Mouse (Mus musculus) c-Kit-negative CD71-positive TER-119-positive erythroid progenitor cells, embryonic 14.5 days (primary cell): ENCODE data around the gene Cers5.

Source experiments
- DNase-seq: peaks from one replicate; pipeline ENCODE4 v3.0.0-alpha.2; 2013; ENCODE audit warnings: low read depth, low spot score

Gene Cers5

DNA sequence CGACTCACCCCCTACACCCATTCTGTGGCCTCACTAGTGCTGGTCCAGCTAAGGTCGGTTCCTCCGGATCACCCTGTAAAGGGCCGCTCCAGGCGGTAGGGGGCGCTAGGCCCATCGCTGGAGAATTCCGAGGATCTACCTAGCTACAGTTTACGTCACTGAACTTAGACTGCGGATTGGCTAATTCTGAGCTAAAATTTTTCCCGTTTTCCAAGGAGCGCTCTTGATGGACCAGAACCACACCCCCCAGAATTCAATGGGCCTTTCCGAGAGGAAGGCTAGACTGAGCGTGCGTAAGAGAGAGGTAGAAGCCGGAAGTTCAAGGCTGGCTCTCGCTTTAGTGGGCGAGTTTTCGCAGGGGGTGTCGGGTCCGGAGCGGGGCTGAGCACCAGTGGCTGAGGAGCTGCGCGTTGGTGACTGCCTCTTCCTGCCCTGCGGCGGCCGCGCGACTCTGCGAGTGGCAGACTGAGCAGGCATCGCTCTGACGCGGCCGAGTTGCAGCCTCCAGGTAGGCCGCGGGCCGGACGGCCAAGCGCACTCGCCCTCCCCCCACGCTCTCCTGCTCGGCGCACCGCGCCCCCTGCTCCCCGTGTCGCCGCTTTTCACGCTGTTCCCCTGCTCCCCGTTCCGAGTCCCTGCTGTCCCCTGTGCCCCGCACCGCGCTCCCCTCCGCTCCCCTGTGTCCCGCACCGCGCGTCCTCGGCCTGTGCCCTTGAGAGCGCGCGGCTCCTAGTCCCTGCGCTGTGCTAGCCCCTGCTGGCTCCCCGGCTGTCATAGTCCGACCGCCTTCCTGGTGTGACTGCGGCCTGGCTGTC lies 47.1 kb downstream of the Cers5 start, which contains the start of gene Cox14:
Cox14 (plus strand) TSS at position 278 of the 815 bp plus-strand sequence.
- peak; percentile 95 for DNase-seq

DNA sequence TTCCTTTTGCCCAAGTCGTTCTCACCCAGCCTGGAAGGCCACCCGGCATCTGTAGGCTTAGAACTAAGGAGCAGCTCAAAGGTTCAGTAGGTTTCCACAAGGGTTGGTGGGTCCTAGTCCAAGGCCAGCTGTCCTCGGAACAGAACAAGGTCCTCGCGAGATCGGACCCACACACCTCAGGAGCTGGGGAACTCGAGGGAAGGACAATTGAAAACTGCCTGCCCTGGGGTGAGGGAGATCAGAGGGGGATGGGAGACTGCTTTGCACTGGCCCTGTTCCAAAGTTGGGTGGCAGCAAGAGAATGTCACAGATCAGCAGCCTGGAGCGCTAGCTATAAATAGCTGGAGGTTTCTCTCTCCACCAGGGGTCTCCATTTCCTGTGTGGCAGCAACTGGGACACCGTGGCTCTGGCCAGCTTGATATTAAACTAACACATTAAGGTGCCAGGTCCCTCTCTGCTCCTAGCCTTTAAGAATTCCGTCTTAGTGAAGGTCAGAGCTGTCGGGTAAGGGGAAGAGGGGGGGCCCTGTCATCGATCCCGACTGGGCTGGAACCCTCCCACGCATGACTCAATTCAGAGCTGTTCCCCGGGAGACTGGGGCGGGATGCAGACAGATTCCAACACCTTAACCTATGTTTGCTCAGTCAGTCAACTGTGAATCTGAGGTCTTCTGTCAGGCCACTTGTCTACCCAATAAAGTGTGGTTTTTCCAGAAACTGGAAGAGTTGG lies 48.2 kb downstream of the Cers5 start:
- DNase-seq = no peak

DNA sequence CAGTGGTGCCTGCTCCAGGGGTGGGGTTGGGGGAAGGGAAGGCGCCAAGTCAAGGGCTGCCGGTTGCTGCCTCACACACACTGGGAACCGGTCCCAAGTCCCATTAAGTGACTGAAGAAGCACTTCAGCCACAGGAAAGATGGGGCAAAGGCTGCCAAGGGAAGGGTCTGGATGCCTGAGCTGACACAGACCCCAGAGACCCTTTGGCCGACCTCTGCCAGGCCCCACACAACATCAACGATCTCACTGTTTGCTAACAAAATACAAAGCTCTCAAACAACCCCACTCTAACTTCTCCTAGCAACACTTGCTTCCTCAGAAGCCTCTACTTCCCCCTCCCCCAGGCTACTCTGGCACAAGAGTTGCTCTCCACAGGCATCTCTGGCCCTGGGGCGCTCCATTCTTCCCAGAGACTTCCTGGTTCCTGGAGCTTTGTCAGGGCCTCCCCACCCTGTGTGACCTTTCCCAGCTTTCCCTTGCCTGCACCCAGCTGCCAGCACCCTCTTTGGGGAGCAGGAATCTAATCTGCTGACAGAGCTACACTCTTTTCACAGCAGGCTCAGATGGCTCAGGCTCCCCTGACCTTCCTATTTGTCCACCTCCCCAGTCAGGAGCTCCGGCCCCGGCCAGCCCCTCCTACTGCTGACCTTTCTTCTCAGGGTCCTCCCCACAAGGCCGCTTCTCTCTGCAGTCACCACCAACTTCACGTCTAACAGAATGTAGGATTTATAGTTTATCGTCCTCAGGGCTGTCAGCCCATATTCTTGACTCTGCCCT lies 49.0 kb downstream of the Cers5 start:
- no peak for DNase-seq

GRCm38 (mm10) chr15:99723120-99723514 lies 49.6 kb downstream of the Cers5 start:
- DNase-seq = no peak

GRCm38 (mm10) chr15:99721921-99722743 lies 50.6 kb downstream of the Cers5 start:
- no peak for DNase-seq

DNA sequence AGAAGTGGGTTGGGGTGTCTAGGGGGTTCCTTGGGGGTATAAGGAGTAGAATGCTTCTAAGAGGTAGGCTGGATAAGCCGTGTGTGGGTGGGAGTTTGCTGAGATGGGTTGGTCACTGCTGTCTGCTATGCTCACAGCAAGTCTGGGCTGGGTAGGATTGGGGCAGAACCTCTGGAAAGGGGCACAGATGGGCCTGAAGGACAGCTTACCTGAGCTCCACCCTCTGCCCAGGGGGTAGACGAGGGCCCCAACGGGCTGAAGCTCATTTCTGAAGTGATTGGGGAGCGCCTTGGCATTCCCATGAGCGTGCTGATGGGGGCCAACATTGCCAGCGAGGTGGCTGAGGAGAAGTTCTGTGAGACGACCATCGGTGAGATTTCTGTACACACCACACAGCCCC lies 52.8 kb downstream of the Cers5 start:
- no peak for DNase-seq

GRCm38 (mm10) chr15:99718461-99719021 lies 54.1 kb downstream of the Cers5 start:
- no peak for DNase-seq

DNA sequence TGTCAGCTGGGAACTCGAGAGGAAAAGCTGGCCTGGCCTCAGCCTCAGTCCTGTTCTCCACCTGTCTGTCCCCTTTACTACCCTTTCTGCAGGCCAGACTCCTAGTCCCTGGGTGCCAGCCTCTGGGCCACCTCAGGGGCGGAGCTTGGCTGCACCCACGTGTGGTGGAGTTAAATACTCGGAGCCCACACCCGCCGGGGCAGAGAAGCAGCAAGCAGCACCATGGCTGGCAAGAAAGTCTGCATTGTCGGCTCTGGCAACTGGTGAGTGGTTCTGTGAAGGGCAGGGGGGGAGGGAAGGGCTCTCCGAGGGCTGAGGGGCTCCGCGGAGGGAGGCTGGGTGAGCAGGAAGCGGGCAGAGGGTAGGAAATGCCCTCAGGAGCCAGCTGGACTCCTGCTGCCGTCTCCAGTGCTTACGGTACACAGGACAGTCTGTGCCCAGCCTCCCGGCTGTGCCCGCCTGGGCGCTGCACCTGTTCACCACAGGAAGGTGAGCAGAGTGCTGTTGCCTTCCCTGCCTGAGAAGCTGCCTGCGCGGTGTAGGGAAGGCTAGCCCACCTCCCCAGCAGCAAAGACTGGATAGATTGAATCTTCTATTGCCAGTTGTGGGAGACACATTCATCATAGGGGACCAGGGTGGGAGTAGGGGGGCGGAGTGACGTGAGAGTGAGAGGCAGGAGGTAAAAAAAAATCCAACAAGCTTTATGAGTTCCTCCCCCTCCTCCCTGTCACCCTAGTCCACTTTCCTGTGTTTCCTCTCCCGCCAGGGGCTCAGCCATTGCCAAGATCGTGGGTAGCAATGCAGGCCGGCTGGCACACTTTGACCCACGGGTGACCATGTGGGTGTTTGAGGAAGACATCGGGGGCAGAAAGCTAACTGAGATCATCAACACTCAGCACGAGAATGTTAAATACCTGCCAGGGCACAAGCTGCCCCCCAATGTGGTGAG lies 55.0 kb downstream of the Cers5 start, which contains the start of gene Gpd1:
Gpd1 (plus strand) TSS at position 130 of the 949 bp plus-strand sequence.
- no peak for DNase-seq

- DNase-seq = no peak
Observed at GRCm38 (mm10) chr15:99716814-99717213, 55.9 kb downstream of the Cers5 start.

- no peak for DNase-seq
Observed at GRCm38 (mm10) chr15:99715982-99716746, 56.5 kb downstream of the Cers5 start.

GRCm38 (mm10) chr15:99715361-99715865 lies 57.3 kb downstream of the Cers5 start:
- DNase-seq = no peak

DNA sequence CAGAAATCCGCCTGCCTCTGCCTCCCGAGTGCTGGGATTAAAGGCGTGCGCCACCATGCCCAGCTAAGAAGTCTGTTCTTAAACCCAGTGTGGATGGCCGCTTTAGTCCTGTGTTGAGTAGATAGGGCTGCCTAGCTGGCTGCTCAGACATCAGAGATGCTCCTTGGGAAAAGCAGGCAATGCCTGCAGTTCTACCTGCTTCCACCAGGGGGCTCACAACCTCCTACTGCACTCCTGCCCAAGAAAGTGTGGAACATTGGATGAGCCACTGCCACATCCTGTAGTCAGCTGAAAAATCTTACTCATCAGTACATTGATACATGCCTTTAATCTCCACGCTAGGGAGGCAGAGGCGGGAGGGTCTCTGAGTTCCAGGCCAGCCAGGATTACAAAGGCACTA lies 57.8 kb downstream of the Cers5 start:
- peak; percentile 49 for DNase-seq

DNA sequence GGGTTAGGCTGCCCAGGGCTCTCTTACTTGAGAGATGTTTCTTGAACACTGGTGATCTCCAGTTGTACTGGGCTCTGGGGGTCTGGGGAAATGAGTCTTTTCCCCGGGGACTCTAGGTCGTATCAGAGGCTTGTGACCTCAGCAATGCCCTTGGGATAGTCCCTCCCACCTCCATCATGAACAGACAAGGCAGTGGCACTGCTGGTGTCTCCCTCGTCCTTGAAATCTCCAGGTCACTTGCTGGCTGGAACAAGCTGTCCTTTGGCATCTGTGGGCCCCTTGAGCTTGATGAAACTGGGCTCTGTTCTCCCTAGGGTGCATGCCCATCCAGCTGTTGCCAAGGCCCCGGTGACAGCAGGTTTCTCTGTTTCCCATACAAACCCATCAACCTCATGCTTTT lies 58.5 kb downstream of the Cers5 start:
- no peak for DNase-seq

DNA sequence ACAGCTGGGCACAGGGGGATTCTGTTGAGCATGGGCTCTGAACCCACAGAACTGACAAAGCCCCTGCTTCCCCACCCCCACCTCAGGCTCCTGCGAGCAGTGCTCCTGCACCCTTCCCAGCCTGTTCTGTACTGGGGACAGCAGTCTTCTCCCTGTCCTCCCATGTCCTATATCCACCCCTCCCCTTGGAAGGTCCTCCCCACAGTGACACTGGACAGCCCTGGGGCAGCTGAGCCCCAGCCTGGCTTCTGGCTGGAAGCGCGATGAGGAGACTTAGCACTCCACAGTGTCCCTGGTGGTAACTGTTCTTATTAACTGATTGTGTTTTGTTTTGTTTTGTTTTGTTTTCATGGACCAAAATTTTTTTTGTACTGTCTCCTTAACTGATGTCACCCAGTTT lies 59.1 kb downstream of the Cers5 start:
- no peak for DNase-seq

GRCm38 (mm10) chr15:99712666-99713559 lies 59.8 kb downstream of the Cers5 start:
- no peak for DNase-seq

DNA sequence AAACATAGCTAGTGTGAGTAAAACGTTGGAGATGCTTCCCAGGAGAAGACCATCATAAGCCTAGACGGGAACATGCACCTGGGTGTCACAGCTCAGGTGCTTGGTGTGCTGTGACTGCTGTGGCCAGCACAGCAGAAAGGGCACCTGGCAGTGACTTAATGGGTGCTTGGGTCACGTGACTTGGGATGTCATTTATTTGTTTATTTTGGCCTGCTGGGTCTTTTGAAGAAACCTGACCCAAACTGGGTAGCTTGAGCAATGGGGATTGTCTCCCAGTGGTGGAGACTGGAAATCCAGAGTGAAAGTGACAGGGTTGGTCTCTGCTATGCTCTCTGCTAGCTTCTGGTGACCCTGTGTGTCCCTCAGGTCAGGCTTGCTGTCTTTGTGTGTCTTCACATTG lies 61.2 kb downstream of the Cers5 start:
- no peak for DNase-seq
